Mouse (Mus musculus) liver, adult 2 months (tissue): ENCODE data around the gene Nipal4. TPM values are rescaled to one million over a fixed set of nuclear protein-coding genes. Genes with fewer than 3 reads are reported as not detected.

Source experiments
- DNase-seq: peaks from one replicate; pipeline ENCODE4 v3.0.0-alpha.2; 2011; ENCODE audit warnings: low read depth, low spot score; ENCODE audit errors: extremely low read depth
- H3K27ac ChIP-seq: fragments of 200-500 bp; replicated peaks from 2 replicates; pipeline ENCODE4 v1.5.1; 2012; ENCODE audit warnings: low read depth, mild to moderate bottlenecking, control low read depth, inconsistent platforms, low read length; ENCODE audit not compliant: insufficient read depth
- H3K27me3 ChIP-seq: fragments of 200-500 bp; 2 replicates; pipeline ENCODE4 v1.6.1; 2012; ENCODE audit warnings: mild to moderate bottlenecking, moderate library complexity, low read length, inconsistent platforms; ENCODE audit not compliant: control insufficient read depth, insufficient read depth
- H3K36me3 ChIP-seq: fragments of 200-500 bp; 2 replicates; pipeline ENCODE4 v1.6.1; 2012; ENCODE audit warnings: low read length, inconsistent platforms; ENCODE audit not compliant: control insufficient read depth, insufficient read depth
- H3K4me1 ChIP-seq: fragments of 200-500 bp; 2 replicates; pipeline ENCODE4 v1.6.1; 2011; ENCODE audit warnings: low read length; ENCODE audit not compliant: control insufficient read depth, insufficient read depth
- H3K4me3 ChIP-seq: fragments of 200-500 bp; 2 replicates; pipeline ENCODE4 v1.5.1; 2011; ENCODE audit warnings: low read depth, mild to moderate bottlenecking, control low read depth, low read length, moderate library complexity; ENCODE audit not compliant: insufficient read depth
- H3K79me2 ChIP-seq: fragments of 200-500 bp; 2 replicates; pipeline ENCODE4 v1.6.1; 2012; ENCODE audit warnings: inconsistent platforms, mild to moderate bottlenecking, low read length, moderate library complexity; ENCODE audit not compliant: control insufficient read depth, insufficient read depth
- H3K9ac ChIP-seq: fragments of 200-500 bp; 2 replicates; pipeline ENCODE4 v1.6.1; 2012; ENCODE audit warnings: low read depth, mild to moderate bottlenecking, control low read depth, inconsistent platforms, low read length
- CTCF ChIP-seq: fragments of 200-500 bp; IDR thresholded peaks from 2 replicates; pipeline ENCODE4 v1.5.1; 2011; ENCODE audit warnings: low read depth, low read length, control low read depth
- POLR2A ChIP-seq: fragments of 200-500 bp; IDR thresholded peaks from 2 replicates; pipeline ENCODE4 v1.6.1; 2011; ENCODE audit warnings: low read length, control low read depth; ENCODE audit not compliant: insufficient read depth; ENCODE audit errors: extremely low read depth
- WGBS: fragments of 180-500 bp; shearing (Covaris S2); methylation state at CpG from one replicate; pipeline ENCODE4 v1.1.7; 2018; 5-methylcytosine and 5-hydroxymethylcytosine counted together
- polyA plus RNA-seq: library from polyadenylated mRNA; depleted of rRNA; stranded (reverse); fragments of >200 nt; gene quantifications from 2 replicates; pipeline ENCODE4 v1.2.3, GENCODE M21; 2012
- total RNA-seq: library from RNA; depleted of rRNA; stranded (reverse); fragments of >200 nt; gene quantifications from 2 replicates; pipeline ENCODE4 v1.2.3, GENCODE M21; 2014

Gene Nipal4
- total and polyA plus RNA-seq, 2 experiments, result not detected

DNA sequence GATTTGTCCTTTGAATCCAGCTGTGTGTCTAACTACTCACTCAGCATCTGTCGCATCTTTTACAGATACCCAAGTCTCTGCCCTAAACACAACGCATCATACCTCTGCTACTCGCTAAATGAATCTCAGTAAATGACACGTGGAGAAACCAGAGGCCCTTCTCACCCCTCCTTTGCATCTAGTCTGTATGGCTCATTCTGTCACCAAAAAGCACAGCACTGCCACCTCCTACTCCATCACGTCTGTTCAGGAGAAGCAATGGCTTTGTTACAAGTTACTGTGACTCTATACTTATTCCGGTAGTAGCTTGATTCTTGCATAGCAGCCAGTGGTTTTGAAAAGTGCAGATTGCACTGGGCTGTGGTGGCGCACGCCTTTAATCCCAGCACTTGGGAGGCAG lies 9.4 kb downstream of the Nipal4 start:
- Histone ChIP-seq H3K79me2 (no peaks in the 10 kb centered on the region), H3K36me3 (no peaks in the 10 kb centered on the region), H3K9ac (no peak overlapping the region), H3K4me1 (no peaks in the 10 kb centered on the region), H3K27me3 (no peaks in the 10 kb centered on the region), H3K4me3 (no peak overlapping the region), H3K27ac (no peak overlapping the region)
- WGBS, result 87% methylated on average over 8 of the region's 8 CpGs
- TF ChIP-seq POLR2A, result no peak
- no peak for DNase-seq

DNA sequence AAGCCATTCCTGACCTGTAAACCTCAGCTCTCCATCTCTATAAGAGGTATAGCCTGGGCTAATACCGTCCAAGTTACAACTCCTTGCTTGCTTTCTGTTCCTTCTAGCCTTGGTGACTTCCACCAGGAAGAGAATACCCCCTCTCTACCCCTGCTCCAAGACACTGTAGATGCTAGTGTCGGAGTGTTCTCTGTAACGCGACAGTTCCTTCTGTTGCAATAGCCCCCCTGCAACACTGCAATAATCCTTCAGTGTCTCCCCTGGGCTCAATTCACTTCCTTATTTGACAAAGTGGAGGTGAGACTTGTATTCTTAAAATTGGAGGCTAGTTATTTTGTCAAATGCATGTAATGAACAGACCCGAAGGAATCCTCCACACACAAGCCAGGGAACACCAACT lies 19.7 kb downstream of the Nipal4 start:
- DNase-seq, result no peak
- no peaks in the 10 kb centered on the region for H3K36me3 ChIP-seq
- H3K9ac ChIP-seq, result no peak overlapping the region
- no peaks in the 10 kb centered on the region for H3K79me2 ChIP-seq
- no peaks in the 10 kb centered on the region for H3K4me1 ChIP-seq
- no peak overlapping the region for H3K4me3 ChIP-seq
- no peak for TF ChIP-seq CTCF
- TF ChIP-seq POLR2A, result no peak
- 90% methylated on average over 5 of the region's 5 CpGs for WGBS
- no peak overlapping the region for H3K27ac ChIP-seq
- H3K27me3 ChIP-seq, result no peaks in the 10 kb centered on the region

DNA sequence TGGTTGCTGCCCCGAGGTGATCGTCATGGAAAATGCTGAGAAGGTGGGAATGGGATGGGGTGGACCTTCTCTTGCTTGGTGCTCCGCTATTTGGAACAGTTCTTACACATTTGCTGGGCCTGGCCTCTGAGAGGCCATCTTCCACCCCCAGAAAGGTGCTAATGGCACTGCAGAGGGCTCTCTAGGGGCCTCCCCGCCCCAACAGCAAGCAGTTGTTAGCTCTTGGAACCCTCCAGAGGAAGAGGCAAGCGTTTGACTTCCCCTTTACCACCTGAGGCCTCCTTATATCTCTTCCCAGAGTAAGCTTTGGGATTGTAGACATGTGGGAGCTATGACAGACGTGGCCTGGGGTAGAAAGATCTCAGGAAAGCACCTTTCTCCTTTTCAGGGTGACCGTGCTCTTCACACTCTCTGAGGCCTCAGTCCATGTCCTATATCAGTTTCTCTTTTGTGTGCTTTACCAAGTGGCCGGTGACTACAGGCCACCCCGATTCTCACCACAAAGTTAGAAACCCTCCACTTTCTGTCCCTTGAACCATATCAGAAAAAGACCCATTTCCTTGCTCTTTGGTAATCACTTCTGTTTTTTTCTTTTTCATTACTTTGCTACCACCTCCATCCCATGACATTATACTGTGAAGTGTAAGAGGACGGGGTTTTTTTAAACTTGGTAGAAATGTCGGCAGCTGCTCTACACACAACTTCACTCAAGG lies 21.0 kb downstream of the Nipal4 start:
- no peak for DNase-seq
- Histone ChIP-seq H3K27me3 (no peaks in the 10 kb centered on the region), H3K4me1 (no peaks in the 10 kb centered on the region), H3K9ac (no peak overlapping the region), H3K4me3 (no peak overlapping the region), H3K36me3 (no peaks in the 10 kb centered on the region), H3K79me2 (no peaks in the 10 kb centered on the region), H3K27ac (no peak overlapping the region)
- TF ChIP-seq CTCF (no peak), POLR2A (no peak)
- WGBS, result 87% methylated on average over 11 of the region's 11 CpGs

DNA sequence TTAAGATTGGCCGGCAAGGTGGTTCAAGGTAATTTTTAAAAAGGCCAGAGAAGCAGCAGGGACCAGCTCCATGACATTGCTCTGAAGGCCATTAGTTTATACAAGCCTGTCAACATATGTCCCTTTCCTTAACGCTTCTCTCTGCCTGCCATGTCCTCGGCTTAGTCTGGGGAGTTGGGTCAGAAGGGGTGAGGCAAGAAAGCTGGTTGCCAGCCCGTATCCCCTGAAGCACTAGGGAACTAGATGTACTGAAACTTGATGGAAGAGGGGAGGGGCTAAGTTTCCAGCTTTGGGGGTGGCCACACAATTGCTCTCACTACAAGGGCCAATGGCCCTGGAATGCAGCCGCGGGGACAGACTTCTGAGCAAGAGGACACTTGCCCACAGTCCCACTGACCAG lies 23.0 kb downstream of the Nipal4 start:
- Histone ChIP-seq H3K79me2 (no peaks in the 10 kb centered on the region), H3K9ac (no peak overlapping the region), H3K4me3 (no peak overlapping the region), H3K4me1 (no peaks in the 10 kb centered on the region), H3K36me3 (no peaks in the 10 kb centered on the region), H3K27ac (no peak overlapping the region), H3K27me3 (no peaks in the 10 kb centered on the region)
- 80% methylated on average over 6 of the region's 6 CpGs for WGBS
- no peak for TF ChIP-seq CTCF
- TF ChIP-seq POLR2A, result no peak
- DNase-seq, result no peak

DNA sequence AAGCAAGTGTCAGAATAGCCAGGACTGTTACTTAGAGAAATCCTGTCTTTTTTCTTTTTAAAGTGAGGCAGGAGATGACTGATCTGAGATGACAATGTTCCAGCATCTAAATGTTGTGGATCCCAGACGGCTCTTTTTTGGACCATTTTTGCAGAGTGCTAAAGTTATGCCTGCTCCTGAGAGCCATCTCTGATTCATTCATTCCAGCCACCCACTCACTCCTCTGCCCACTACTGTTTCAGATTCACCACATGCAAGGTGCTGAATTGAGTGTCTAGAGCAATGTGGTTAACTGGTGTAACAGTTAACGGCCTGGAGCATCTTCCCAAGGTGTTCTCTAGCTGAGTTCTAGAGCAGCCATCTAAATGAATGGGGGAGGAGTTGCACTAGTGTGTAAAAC lies 31.4 kb downstream of the Nipal4 start:
- Histone ChIP-seq H3K27ac (no peak overlapping the region), H3K4me1 (no peaks in the 10 kb centered on the region), H3K9ac (no peak overlapping the region), H3K36me3 (no peaks in the 10 kb centered on the region), H3K79me2 (no peaks in the 10 kb centered on the region), H3K4me3 (no peak overlapping the region), H3K27me3 (no peaks in the 10 kb centered on the region)
- DNase-seq, result no peak
- WGBS, result 95% methylated on average over 2 of the region's 2 CpGs
- TF ChIP-seq POLR2A (no peak), CTCF (no peak)
